Mouse (Mus musculus) forebrain, embryonic 11.5 days (tissue): ENCODE measurements around the gene Mxra7. TPM values are rescaled to one million over a fixed set of nuclear protein-coding genes. Genes with fewer than 3 reads are reported as not detected.
A peak's percentile ranks its signal among the peaks of the same experiment; 100 is the strongest.

Experiments used
- ATAC-seq: fragments of 200-750 bp; cut with Nextera tagmentation; replicated peaks from 2 replicates; pipeline ENCODE4 v1.8.0; 2017; ENCODE audit warnings: moderate TSS enrichment; ENCODE audit not compliant: low FRiP score
- DNase-seq: peaks from one replicate; pipeline ENCODE4 v3.0.0-alpha.2; 2017; ENCODE audit warnings: low spot score
- H3K27ac ChIP-seq: fragments of 300-500 bp; sonication (generic); 2 replicates; pipeline ENCODE4 v1.5.1; 2014; ENCODE audit warnings: low read depth, low read length
- H3K27me3 ChIP-seq: fragments of 300-500 bp; sonication (generic); 2 replicates; pipeline ENCODE4 v1.6.1; 2014; ENCODE audit warnings: mild to moderate bottlenecking, low read length, mixed read lengths; ENCODE audit not compliant: control insufficient read depth, insufficient read depth
- H3K36me3 ChIP-seq: fragments of 300-500 bp; sonication (generic); 2 replicates; pipeline ENCODE4 v1.6.1; 2014; ENCODE audit warnings: mild to moderate bottlenecking, low read length, moderate library complexity, mixed read lengths; ENCODE audit not compliant: control insufficient read depth, insufficient read depth
- H3K4me1 ChIP-seq: fragments of 300-500 bp; sonication (generic); replicated peaks from 2 replicates; pipeline ENCODE4 v1.6.1; 2014; ENCODE audit warnings: low read length, mixed read lengths; ENCODE audit not compliant: control insufficient read depth, insufficient read depth
- H3K4me2 ChIP-seq: fragments of 300-500 bp; sonication (generic); 2 replicates; pipeline ENCODE4 v1.6.1; 2014; ENCODE audit warnings: low read depth, mild to moderate bottlenecking, low read length, moderate library complexity, mixed read lengths; ENCODE audit not compliant: severe bottlenecking
- H3K4me3 ChIP-seq: fragments of 300-500 bp; sonication (generic); 2 replicates; pipeline ENCODE4 v1.5.1; 2014; ENCODE audit warnings: low read depth, low read length
- H3K9ac ChIP-seq: fragments of 300-500 bp; sonication (generic); 2 replicates; pipeline ENCODE4 v1.6.1; 2014; ENCODE audit warnings: low read length
- H3K9me3 ChIP-seq: fragments of 300-500 bp; sonication (generic); 2 replicates; pipeline ENCODE4 v1.6.1; 2016; ENCODE audit warnings: low read length, mixed read lengths; ENCODE audit not compliant: control insufficient read depth
- WGBS: fragments of 180-500 bp; shearing (Covaris S2); extraction: QIAGEN DNeasy Blood & Tissue Kit; methylation state at CpG from one replicate; pipeline ENCODE4 v1.1.7; 2014; 5-methylcytosine and 5-hydroxymethylcytosine counted together
- polyA plus RNA-seq: library from polyadenylated mRNA; unstranded; fragments of >200 nt; fragmentation: Nextera tagmentation; extraction: Ambion mirVana; gene quantifications from 2 replicates; pipeline ENCODE4 v1.2.1, GENCODE M21; 2014

The Mxra7 gene
- polyA plus RNA-seq, 1 experiment from 2014 or later = 16.8 TPM

- 0 out of 2 replicates have a peak, but pooled peaks cover 3% of the 10 kb centered on the region for H3K36me3 ChIP-seq
- peaks cover 2% of the 10 kb centered on the region; the same call in 1 of the 2 replicates for H3K4me1 ChIP-seq
- WGBS = 81% methylated on average over 12 of the region's 12 CpGs
- no peak overlapping the region for H3K4me3 ChIP-seq
- ATAC-seq (no peak), DNase-seq (no peak)
- no peak overlapping the region for H3K4me2 ChIP-seq
- no peak overlapping the region for H3K27ac ChIP-seq
- no peaks in the 10 kb centered on the region for H3K27me3 ChIP-seq
- H3K9ac ChIP-seq = no peak overlapping the region
- H3K9me3 ChIP-seq = no peaks in the 10 kb centered on the region
Measured at GRCm38 (mm10) chr11:116857183-116857850, 29.5 kb upstream of the Mxra7 start.

GRCm38 (mm10) chr11:116854279-116854678 lies 26.4 kb upstream of the Mxra7 start:
- 43% methylated on average over 10 of the region's 10 CpGs for WGBS
- H3K27ac ChIP-seq = no peak overlapping the region
- no peaks in the 10 kb centered on the region for H3K9me3 ChIP-seq
- H3K4me3 ChIP-seq = peak overlapping the region; percentile 100
- H3K4me2 ChIP-seq = peak overlapping the region; percentile 80
- peaks cover 6% of the 10 kb centered on the region; the same call in 1 of the 2 replicates for H3K4me1 ChIP-seq
- ATAC-seq (no peak), DNase-seq (no peak)
- no peaks in the 10 kb centered on the region for H3K27me3 ChIP-seq
- H3K9ac ChIP-seq = peak overlapping the region; percentile 93
- peaks cover 9% of the 10 kb centered on the region; the same call in 1 of the 2 replicates for H3K36me3 ChIP-seq

GRCm38 (mm10) chr11:116853512-116853928 lies 25.7 kb upstream of the Mxra7 start:
- Histone ChIP-seq H3K27ac (peak overlapping the region; percentile 99), H3K9me3 (no peaks in the 10 kb centered on the region), H3K4me3 (peak overlapping the region; percentile 100), H3K9ac (peak overlapping the region; percentile 93), H3K36me3 (peaks cover 9% of the 10 kb centered on the region; the same call in 1 of the 2 replicates), H3K4me2 (peak overlapping the region; percentile 80), H3K27me3 (no peaks in the 10 kb centered on the region), H3K4me1 (peaks cover 6% of the 10 kb centered on the region; the same call in 1 of the 2 replicates)
- under 1% methylated on average over 33 of the region's 36 CpGs for WGBS
- DNase-seq = peak; percentile 97
- ATAC-seq = peak; percentile 89

- H3K4me3 ChIP-seq = peak within 1 kb of the TSS; percentile 100
- H3K27me3 ChIP-seq = no peaks in the 10 kb centered on the region
- under 1% methylated on average over 67 of the region's 74 CpGs for WGBS
- peaks cover 9% of the 10 kb centered on the region; the same call in 1 of the 2 replicates for H3K36me3 ChIP-seq
- peak within 1 kb of the TSS; percentile 99 for H3K27ac ChIP-seq
- H3K9ac ChIP-seq = peak within 1 kb of the TSS; percentile 99
- H3K9me3 ChIP-seq = no peaks in the 10 kb centered on the region
- peaks cover 6% of the 10 kb centered on the region; the same call in 1 of the 2 replicates for H3K4me1 ChIP-seq
- H3K4me2 ChIP-seq = peak within 1 kb of the TSS; percentile 80
- ATAC-seq (peak; percentile 90), DNase-seq (peak; percentile 99)
Measured at GRCm38 (mm10) chr11:116852891-116853511, 25.2 kb upstream of the Mxra7 start, which contains the start of gene Srsf2. TSS of gene Srsf2 (minus strand) at chr11:116853094.

- Histone ChIP-seq H3K9me3 (no peaks in the 10 kb centered on the region), H3K4me2 (peak within 1 kb of the TSS; percentile 80), H3K4me1 (peaks cover 6% of the 10 kb centered on the region; the same call in 1 of the 2 replicates), H3K4me3 (peak within 1 kb of the TSS; percentile 100), H3K36me3 (peaks cover 9% of the 10 kb centered on the region; the same call in 1 of the 2 replicates), H3K9ac (peak within 1 kb of the TSS; percentile 99), H3K27me3 (no peaks in the 10 kb centered on the region), H3K27ac (peak within 1 kb of the TSS; percentile 99)
- DNase-seq (peak; percentile 86), ATAC-seq (peak; percentile 62)
- WGBS = under 1% methylated on average over 76 of the region's 91 CpGs
Measured at GRCm38 (mm10) chr11:116852291-116852890, 24.5 kb upstream of the Mxra7 start, which contains the start of gene Mfsd11. TSS of gene Mfsd11 (plus strand) at chr11:116852440.

GRCm38 (mm10) chr11:116851576-116852290 lies 23.9 kb upstream of the Mxra7 start:
- ATAC-seq (no peak), DNase-seq (no peak)
- H3K27me3 ChIP-seq = no peaks in the 10 kb centered on the region
- peak overlapping the region; percentile 99 for H3K9ac ChIP-seq
- WGBS = under 1% methylated on average over 29 of the region's 29 CpGs
- peak overlapping the region; percentile 99 for H3K27ac ChIP-seq
- H3K9me3 ChIP-seq = no peaks in the 10 kb centered on the region
- peaks cover 9% of the 10 kb centered on the region; the same call in 1 of the 2 replicates for H3K36me3 ChIP-seq
- peak overlapping the region; percentile 80 for H3K4me2 ChIP-seq
- peak overlapping the region; percentile 100 for H3K4me3 ChIP-seq
- peaks cover 6% of the 10 kb centered on the region; the same call in 1 of the 2 replicates for H3K4me1 ChIP-seq

GRCm38 (mm10) chr11:116850833-116851477 lies 23.1 kb upstream of the Mxra7 start:
- peak overlapping the region; percentile 80 for H3K4me2 ChIP-seq
- H3K4me1 ChIP-seq = peaks cover 6% of the 10 kb centered on the region; the same call in 1 of the 2 replicates
- peak overlapping the region; percentile 100 for H3K4me3 ChIP-seq
- no peaks in the 10 kb centered on the region for H3K27me3 ChIP-seq
- 46% methylated on average over 6 of the region's 6 CpGs for WGBS
- no peak for ATAC-seq
- no peaks in the 10 kb centered on the region for H3K9me3 ChIP-seq
- DNase-seq = no peak
- H3K36me3 ChIP-seq = peaks cover 9% of the 10 kb centered on the region; the same call in 1 of the 2 replicates
- H3K9ac ChIP-seq = peak overlapping the region; percentile 99
- H3K27ac ChIP-seq = no peak overlapping the region
